Mouse (Mus musculus) heart, postnatal 0 days (tissue): Measurements from ENCODE around the gene Snn.

Experiments
- CTCF ChIP-seq: IDR thresholded peaks from 2 replicates; pipeline ENCODE4 v1.5.1; 2016; ENCODE audit warnings: antibody characterized with exemption, control low read depth, low read depth
- EP300 ChIP-seq: IDR thresholded peaks from 2 replicates; pipeline ENCODE4 v1.6.1; 2016; ENCODE audit warnings: antibody characterized with exemption, low read depth

GRCm38 (mm10) chr16:11035790-11036431 is 24.8 kb upstream of the Snn start:
- TF ChIP-seq CTCF (peak; percentile 96), EP300 (no peak)
